Mouse (Mus musculus) lung, embryonic 14.5 days (tissue): ENCODE measurements around the gene Phactr2. TPM values are rescaled to one million over a fixed set of nuclear protein-coding genes. Genes with fewer than 3 reads are reported as not detected.
A peak's percentile ranks its signal among the peaks of the same experiment; 100 is the strongest.

ENCODE experiments used
- ATAC-seq: fragments of 200-750 bp; cut with Nextera tagmentation; 2 replicates; pipeline ENCODE4 v1.8.0; 2017; ENCODE audit warnings: mild to moderate bottlenecking, moderate TSS enrichment, moderate library complexity; ENCODE audit not compliant: insufficient read depth
- DNase-seq: peaks from one replicate; pipeline ENCODE4 v3.0.0-alpha.2; 2015
- H3K27ac ChIP-seq: fragments of 300-500 bp; sonication (generic); 2 replicates; pipeline ENCODE4 v1.5.1; 2014; ENCODE audit warnings: low read depth, mild to moderate bottlenecking, moderate library complexity
- H3K27me3 ChIP-seq: fragments of 300-500 bp; sonication (generic); 2 replicates; pipeline ENCODE4 v1.6.1; 2014; ENCODE audit warnings: low read length, control low read depth; ENCODE audit not compliant: insufficient read depth
- H3K36me3 ChIP-seq: fragments of 300-500 bp; sonication (generic); 2 replicates; pipeline ENCODE4 v1.6.1; 2014; ENCODE audit warnings: control low read depth; ENCODE audit not compliant: insufficient read depth
- H3K4me1 ChIP-seq: fragments of 300-500 bp; sonication (generic); 2 replicates; pipeline ENCODE4 v1.6.1; 2014; ENCODE audit warnings: antibody characterized with exemption, control low read depth; ENCODE audit not compliant: insufficient read depth
- H3K4me2 ChIP-seq: fragments of 300-500 bp; sonication (generic); 2 replicates; pipeline ENCODE4 v1.6.1; 2014; ENCODE audit warnings: mild to moderate bottlenecking
- H3K4me3 ChIP-seq: fragments of 300-500 bp; sonication (generic); 2 replicates; pipeline ENCODE4 v1.5.1; 2014; ENCODE audit warnings: low read depth, low read length
- H3K9ac ChIP-seq: fragments of 300-500 bp; sonication (generic); 2 replicates; pipeline ENCODE4 v1.6.1; 2014
- H3K9me3 ChIP-seq: fragments of 300-500 bp; sonication (generic); 2 replicates; pipeline ENCODE4 v1.6.1; 2016; ENCODE audit warnings: low read depth, low read length, control low read depth
- CTCF ChIP-seq: IDR thresholded peaks from 2 replicates; pipeline ENCODE4 v1.5.1; 2016; ENCODE audit warnings: antibody characterized with exemption, low read depth
- WGBS: fragments of 180-500 bp; shearing (Covaris S2); extraction: QIAGEN DNeasy Blood & Tissue Kit; methylation state at CpG from one replicate; pipeline ENCODE4 v1.1.7; 2014; 5-methylcytosine and 5-hydroxymethylcytosine counted together
- polyA plus RNA-seq: library from polyadenylated mRNA; unstranded; fragments of >200 nt; fragmentation: Nextera tagmentation; extraction: Ambion mirVana; gene quantifications from 2 replicates; pipeline ENCODE4 v1.2.1, GENCODE M21; 2014

Phactr2 gene
- polyA plus RNA-seq, 1 experiment from 2014 or later: 40.7 TPM

- H3K27ac ChIP-seq: peak overlapping the region; percentile 52; the same call in 1 of the 2 replicates
- H3K9me3 ChIP-seq: no peaks in the 10 kb centered on the region
- no peaks in the 10 kb centered on the region for H3K27me3 ChIP-seq
- ATAC-seq (peak; percentile 57), DNase-seq (peak; percentile 71)
- 33% methylated on average over 4 of the region's 4 CpGs for WGBS
- TF ChIP-seq CTCF: no peak
- H3K36me3 ChIP-seq: no peaks in the 10 kb centered on the region
- H3K4me3 ChIP-seq: no peak overlapping the region
- no peak overlapping the region for H3K4me2 ChIP-seq
- peaks cover 22% of the 10 kb centered on the region for H3K4me1 ChIP-seq
- no peak overlapping the region for H3K9ac ChIP-seq
These were observed 142.7 kb downstream of the Phactr2 start for GRCm38 (mm10) chr10:13331405-13332032.

GRCm38 (mm10) chr10:13328602-13329001, 145.6 kb downstream of the Phactr2 start:
- WGBS: 45% methylated on average over 3 of the region's 3 CpGs

GRCm38 (mm10) chr10:13326149-13326873, 147.9 kb downstream of the Phactr2 start:
- TF ChIP-seq CTCF: no peak
- H3K4me2 ChIP-seq: no peak overlapping the region
- 67% methylated on average over 14 of the region's 14 CpGs for whole genome bisulfite sequencing

More at GRCm38 (mm10) chr10:13328602-13329001, 145.6 kb downstream of the Phactr2 start:
- no peaks in the 10 kb centered on the region for H3K36me3 ChIP-seq
- ATAC-seq: peak; percentile 32; the same call in 1 of the 2 replicates
- no peaks in the 10 kb centered on the region for H3K9me3 ChIP-seq
- no peaks in the 10 kb centered on the region for H3K27me3 ChIP-seq
- H3K4me2 ChIP-seq: no peak overlapping the region
- H3K27ac ChIP-seq: peak overlapping the region; percentile 48
- no peak overlapping the region for H3K9ac ChIP-seq
- H3K4me3 ChIP-seq: no peak overlapping the region
- peaks cover 22% of the 10 kb centered on the region for H3K4me1 ChIP-seq
- no peak for TF ChIP-seq CTCF
- peak; percentile 57 for DNase-seq

GRCm38 (mm10) chr10:13323806-13324411, 150.3 kb downstream of the Phactr2 start:
- TF ChIP-seq CTCF: no peak
- Histone ChIP-seq H3K27ac (peak overlapping the region; percentile 100), H3K36me3 (no peaks in the 10 kb centered on the region), H3K4me3 (peak overlapping the region; percentile 63), H3K9me3 (no peaks in the 10 kb centered on the region), H3K4me1 (peaks cover 22% of the 10 kb centered on the region), H3K4me2 (peak overlapping the region; percentile 81), H3K9ac (peak overlapping the region; percentile 91), H3K27me3 (no peaks in the 10 kb centered on the region)
- DNase-seq: peak; percentile 88
- peak; percentile 84 for ATAC-seq
- under 1% methylated on average over 62 of the region's 62 CpGs for WGBS

More at GRCm38 (mm10) chr10:13326149-13326873, 147.9 kb downstream of the Phactr2 start:
- DNase-seq: peak; percentile 57
- Histone ChIP-seq H3K4me1 (peaks cover 33% of the 10 kb centered on the region), H3K36me3 (no peaks in the 10 kb centered on the region), H3K27me3 (no peaks in the 10 kb centered on the region), H3K27ac (peak overlapping the region; percentile 48; the same call in 1 of the 2 replicates), H3K4me3 (no peak overlapping the region), H3K9ac (no peak overlapping the region), H3K9me3 (no peaks in the 10 kb centered on the region)
- no peak for ATAC-seq

- peak overlapping the region; percentile 91 for H3K9ac ChIP-seq
These were observed 150.9 kb downstream of the Phactr2 start for GRCm38 (mm10) chr10:13323139-13323805.

GRCm38 (mm10) chr10:13314999-13315398, 159.2 kb downstream of the Phactr2 start:
- no peak for TF ChIP-seq CTCF
- H3K4me2 ChIP-seq: no peak overlapping the region
- H3K4me1 ChIP-seq: no peaks in the 10 kb centered on the region; the same call in 1 of the 2 replicates
- H3K36me3 ChIP-seq: no peaks in the 10 kb centered on the region
- DNase-seq: no peak
- H3K9ac ChIP-seq: no peak overlapping the region
- no peaks in the 10 kb centered on the region for H3K9me3 ChIP-seq
- 68% methylated on average over 5 of the region's 5 CpGs for WGBS
- H3K4me3 ChIP-seq: no peak overlapping the region
- no peaks in the 10 kb centered on the region for H3K27me3 ChIP-seq
- peak overlapping the region; percentile 21; the same call in 1 of the 2 replicates for H3K27ac ChIP-seq
- ATAC-seq: no peak

More at GRCm38 (mm10) chr10:13323139-13323805, 150.9 kb downstream of the Phactr2 start:
- Histone ChIP-seq H3K4me2 (peak overlapping the region; percentile 81), H3K27me3 (no peaks in the 10 kb centered on the region), H3K27ac (peak overlapping the region; percentile 100), H3K9me3 (no peaks in the 10 kb centered on the region), H3K4me3 (peak overlapping the region; percentile 63), H3K36me3 (no peaks in the 10 kb centered on the region), H3K4me1 (peaks cover 19% of the 10 kb centered on the region)
- no peak for TF ChIP-seq CTCF
- DNase-seq (peak; percentile 78), ATAC-seq (peak; percentile 86)
- 5% methylated on average over 12 of the region's 12 CpGs for WGBS
